Mouse (Mus musculus) limb, embryonic 12.5 days (tissue): Measurements from ENCODE around the gene Olfr521. TPM values are rescaled to one million over a fixed set of nuclear protein-coding genes. Genes with fewer than 3 reads are reported as not detected.
"Not testable (repeated sequence)": the region's sequence is repeated elsewhere in the genome, so short reads cannot be mapped to it uniquely, and the experiment has no call there.

Experiments used
- ATAC-seq: fragments of 200-750 bp; cut with Nextera tagmentation; 2 replicates; pipeline ENCODE4 v1.8.0; 2017; ENCODE audit warnings: low read depth, moderate TSS enrichment; ENCODE audit not compliant: insufficient number of reproducible peaks, insufficient read depth, low FRiP score, low TSS enrichment
- H3K27ac ChIP-seq: fragments of 300-500 bp; sonication (generic); 2 replicates; pipeline ENCODE4 v1.5.1; 2016; ENCODE audit warnings: mild to moderate bottlenecking, moderate library complexity
- H3K27me3 ChIP-seq: fragments of 300-500 bp; sonication (generic); 2 replicates; pipeline ENCODE4 v1.6.1; 2016; ENCODE audit warnings: mild to moderate bottlenecking, moderate library complexity
- H3K36me3 ChIP-seq: fragments of 300-500 bp; sonication (generic); 2 replicates; pipeline ENCODE4 v1.6.1; 2016; ENCODE audit warnings: mild to moderate bottlenecking, moderate library complexity
- H3K4me1 ChIP-seq: fragments of 300-500 bp; sonication (generic); replicated peaks from 2 replicates; pipeline ENCODE4 v1.6.1; 2016
- H3K4me2 ChIP-seq: fragments of 300-500 bp; sonication (generic); 2 replicates; pipeline ENCODE4 v1.6.1; 2016; ENCODE audit warnings: mild to moderate bottlenecking, moderate library complexity
- H3K4me3 ChIP-seq: fragments of 300-500 bp; sonication (generic); replicated peaks from 2 replicates; pipeline ENCODE4 v1.5.1; 2016; ENCODE audit warnings: mild to moderate bottlenecking
- H3K9ac ChIP-seq: fragments of 300-500 bp; sonication (generic); replicated peaks from 2 replicates; pipeline ENCODE4 v1.6.1; 2016; ENCODE audit warnings: mild to moderate bottlenecking, moderate library complexity
- H3K9me3 ChIP-seq: fragments of 300-500 bp; sonication (generic); 2 replicates; pipeline ENCODE4 v1.6.1; 2016; ENCODE audit warnings: mild to moderate bottlenecking, moderate library complexity
- WGBS: fragments of 180-500 bp; shearing (Covaris S2); methylation state at CpG from one replicate; pipeline ENCODE4 v1.1.7; 2016; 5-methylcytosine and 5-hydroxymethylcytosine counted together
- polyA plus RNA-seq: library from polyadenylated mRNA; unstranded; fragments of >200 nt; fragmentation: Nextera tagmentation; extraction: Ambion mirVana; gene quantifications from 2 replicates; pipeline ENCODE4 v1.2.1, GENCODE M21; 2016

Olfr521 gene
- polyA plus RNA-seq: not detected in 2 replicates

GRCm38 (mm10) chr7:99763207-99763606, at the start of gene Olfr521:
Gene Olfr521, plus strand, starts transcription at chr7:99763507.
- Histone ChIP-seq H3K36me3 (no peaks in the 10 kb centered on the region), H3K9me3 (peaks cover 26% of the 10 kb centered on the region), H3K27me3 (no peaks in the 10 kb centered on the region), H3K27ac (no peak within 1 kb of the TSS), H3K4me3 (no peak within 1 kb of the TSS), H3K4me2 (no peak within 1 kb of the TSS), H3K4me1 (no peaks in the 10 kb centered on the region), H3K9ac (no peak within 1 kb of the TSS)
- WGBS: 96% methylated on average over 2 of the region's 2 CpGs
- no peak for ATAC-seq

GRCm38 (mm10) chr7:99716536-99716935, 46.8 kb upstream of the Olfr521 start:
- H3K4me1 ChIP-seq: no peaks in the 10 kb centered on the region; the same call in 1 of the 2 replicates
- WGBS: 82% methylated on average over 2 of the region's 2 CpGs
- H3K4me3 ChIP-seq: no peak overlapping the region
- H3K9me3 ChIP-seq: no peaks in the 10 kb centered on the region
- no peak overlapping the region for H3K27ac ChIP-seq
- H3K9ac ChIP-seq: no peak overlapping the region
- no peak overlapping the region for H3K4me2 ChIP-seq
- no peaks in the 10 kb centered on the region for H3K36me3 ChIP-seq
- no peak for ATAC-seq
- no peaks in the 10 kb centered on the region; the same call in 1 of the 2 replicates for H3K27me3 ChIP-seq

- Histone ChIP-seq H3K27ac (no peak within 1 kb of the TSS), H3K4me1 (no peaks in the 10 kb centered on the region), H3K27me3 (no peaks in the 10 kb centered on the region), H3K9ac (no peak within 1 kb of the TSS), H3K4me2 (no peak within 1 kb of the TSS), H3K9me3 (peaks cover 5% of the 10 kb centered on the region; the same call in 1 of the 2 replicates), H3K4me3 (no peak within 1 kb of the TSS), H3K36me3 (no peaks in the 10 kb centered on the region)
- WGBS: 82% methylated on average over 2 of the region's 2 CpGs
- no peak for ATAC-seq
Measured at GRCm38 (mm10) chr7:99729973-99730372, 33.3 kb upstream of the Olfr521 start, which contains the start of gene Olfr520. Gene Olfr520, plus strand, starts transcription at chr7:99730273.

GRCm38 (mm10) chr7:99734612-99735011, 28.7 kb upstream of the Olfr521 start:
- WGBS: 87% methylated on average over 2 of the region's 2 CpGs

GRCm38 (mm10) chr7:99735491-99735890, 27.8 kb upstream of the Olfr521 start:
- H3K36me3 ChIP-seq, H3K27me3 ChIP-seq, H3K27ac ChIP-seq, H3K4me3 ChIP-seq, ATAC-seq, H3K4me1 ChIP-seq, H3K9me3 ChIP-seq, H3K4me2 ChIP-seq, H3K9ac ChIP-seq: not testable (repeated sequence)
- WGBS: 96% methylated on average over 9 of the region's 9 CpGs

More at GRCm38 (mm10) chr7:99734612-99735011, 28.7 kb upstream of the Olfr521 start:
- H3K9me3 ChIP-seq: no peaks in the 10 kb centered on the region
- no peak for ATAC-seq
- H3K9ac ChIP-seq: no peak overlapping the region
- no peak overlapping the region for H3K27ac ChIP-seq
- H3K4me3 ChIP-seq: no peak overlapping the region
- no peaks in the 10 kb centered on the region for H3K27me3 ChIP-seq
- no peaks in the 10 kb centered on the region for H3K36me3 ChIP-seq
- no peaks in the 10 kb centered on the region for H3K4me1 ChIP-seq
- H3K4me2 ChIP-seq: no peak overlapping the region

- WGBS: 72% methylated on average over 9 of the region's 9 CpGs
- H3K36me3 ChIP-seq: no peaks in the 10 kb centered on the region
- no peak overlapping the region for H3K4me2 ChIP-seq
- no peaks in the 10 kb centered on the region for H3K9me3 ChIP-seq
- no peaks in the 10 kb centered on the region for H3K27me3 ChIP-seq
- no peak for ATAC-seq
- no peak overlapping the region for H3K9ac ChIP-seq
- no peaks in the 10 kb centered on the region for H3K4me1 ChIP-seq
- H3K4me3 ChIP-seq: no peak overlapping the region
- H3K27ac ChIP-seq: no peak overlapping the region
Measured at GRCm38 (mm10) chr7:99739276-99739675, 24.0 kb upstream of the Olfr521 start.

- Histone ChIP-seq H3K9ac (no peak overlapping the region), H3K4me2 (no peak overlapping the region), H3K27me3 (no peaks in the 10 kb centered on the region), H3K36me3 (no peaks in the 10 kb centered on the region), H3K9me3 (no peaks in the 10 kb centered on the region), H3K4me1 (no peaks in the 10 kb centered on the region), H3K27ac (no peak overlapping the region), H3K4me3 (no peak overlapping the region)
- 82% methylated on average over 5 of the region's 5 CpGs for WGBS
- no peak for ATAC-seq
Measured at GRCm38 (mm10) chr7:99781385-99781784, 18.1 kb downstream of the Olfr521 start.

GRCm38 (mm10) chr7:99781916-99782315, 18.6 kb downstream of the Olfr521 start:
- H3K4me1 ChIP-seq: no peaks in the 10 kb centered on the region
- H3K4me3 ChIP-seq: no peak overlapping the region
- no peak overlapping the region for H3K4me2 ChIP-seq
- H3K27me3 ChIP-seq: no peaks in the 10 kb centered on the region
- no peaks in the 10 kb centered on the region for H3K36me3 ChIP-seq
- WGBS: 70% methylated on average over 2 of the region's 2 CpGs
- H3K27ac ChIP-seq: no peak overlapping the region
- no peak overlapping the region for H3K9ac ChIP-seq
- no peak for ATAC-seq
- no peaks in the 10 kb centered on the region for H3K9me3 ChIP-seq

GRCm38 (mm10) chr7:99783421-99783820, 20.1 kb downstream of the Olfr521 start:
- no peak for ATAC-seq
- Histone ChIP-seq H3K9ac (no peak overlapping the region), H3K27me3 (no peaks in the 10 kb centered on the region), H3K27ac (no peak overlapping the region), H3K4me1 (peaks cover 9% of the 10 kb centered on the region), H3K36me3 (no peaks in the 10 kb centered on the region), H3K9me3 (no peaks in the 10 kb centered on the region), H3K4me3 (no peak overlapping the region), H3K4me2 (no peak overlapping the region)
- 90% methylated on average over 7 of the region's 7 CpGs for WGBS

- Histone ChIP-seq H3K9ac (no peak overlapping the region), H3K36me3 (no peaks in the 10 kb centered on the region), H3K4me1 (peaks cover 15% of the 10 kb centered on the region), H3K27ac (no peak overlapping the region), H3K4me3 (no peak overlapping the region), H3K9me3 (no peaks in the 10 kb centered on the region), H3K27me3 (no peaks in the 10 kb centered on the region), H3K4me2 (no peak overlapping the region)
- no peak for ATAC-seq
- 76% methylated on average over 3 of the region's 3 CpGs for WGBS
Measured at GRCm38 (mm10) chr7:99785553-99785952, 22.2 kb downstream of the Olfr521 start.

- Histone ChIP-seq H3K4me1 (peaks cover 15% of the 10 kb centered on the region), H3K4me3 (no peak overlapping the region), H3K27me3 (no peaks in the 10 kb centered on the region), H3K9me3 (no peaks in the 10 kb centered on the region), H3K9ac (no peak overlapping the region), H3K36me3 (no peaks in the 10 kb centered on the region), H3K27ac (no peak overlapping the region), H3K4me2 (no peak overlapping the region)
- ATAC-seq: no peak
- WGBS: 86% methylated on average over 3 of the region's 3 CpGs
Measured at GRCm38 (mm10) chr7:99786774-99787173, 23.5 kb downstream of the Olfr521 start.

- peak; percentile 26; the same call in 1 of the 2 replicates for ATAC-seq
- WGBS: 18% methylated on average over 2 of the region's 2 CpGs
- Histone ChIP-seq H3K9ac (no peak overlapping the region), H3K4me3 (no peak overlapping the region), H3K9me3 (no peaks in the 10 kb centered on the region), H3K27ac (peak overlapping the region; percentile 56; the same call in 1 of the 2 replicates), H3K27me3 (peaks cover 3% of the 10 kb centered on the region; the same call in 1 of the 2 replicates), H3K36me3 (no peaks in the 10 kb centered on the region), H3K4me2 (no peak overlapping the region), H3K4me1 (peaks cover 15% of the 10 kb centered on the region)
Measured at GRCm38 (mm10) chr7:99787935-99788334, 24.6 kb downstream of the Olfr521 start.
